Mouse (Mus musculus): ENCODE measurements around the gene Psmd1.

GRCm38 (mm10) chr1:86048231-86048630 lies 16.0 kb upstream of the Psmd1 start:
- no peak for TF ChIP-seq POLR2A (IDR thresholded peaks at IDR 0.05; ENCODE audit: low read depth, low read length)
- no peak for TF ChIP-seq CTCF (conservative IDR thresholded peaks at IDR 0.05; ENCODE audit: insufficient read depth, insufficient read length, low read depth, low read length)
